Mouse (Mus musculus) liver, embryonic 14.5 days (tissue): Measurements from ENCODE around the gene Arglu1.

ENCODE experiments used
- CTCF ChIP-seq: IDR thresholded peaks from 2 replicates; pipeline ENCODE4 v1.5.1; 2016; ENCODE audit warnings: antibody characterized with exemption, low read depth, control low read depth
- EP300 ChIP-seq: IDR thresholded peaks from 2 replicates; pipeline ENCODE4 v1.6.1; 2016; ENCODE audit warnings: antibody characterized with exemption, low read depth

DNA sequence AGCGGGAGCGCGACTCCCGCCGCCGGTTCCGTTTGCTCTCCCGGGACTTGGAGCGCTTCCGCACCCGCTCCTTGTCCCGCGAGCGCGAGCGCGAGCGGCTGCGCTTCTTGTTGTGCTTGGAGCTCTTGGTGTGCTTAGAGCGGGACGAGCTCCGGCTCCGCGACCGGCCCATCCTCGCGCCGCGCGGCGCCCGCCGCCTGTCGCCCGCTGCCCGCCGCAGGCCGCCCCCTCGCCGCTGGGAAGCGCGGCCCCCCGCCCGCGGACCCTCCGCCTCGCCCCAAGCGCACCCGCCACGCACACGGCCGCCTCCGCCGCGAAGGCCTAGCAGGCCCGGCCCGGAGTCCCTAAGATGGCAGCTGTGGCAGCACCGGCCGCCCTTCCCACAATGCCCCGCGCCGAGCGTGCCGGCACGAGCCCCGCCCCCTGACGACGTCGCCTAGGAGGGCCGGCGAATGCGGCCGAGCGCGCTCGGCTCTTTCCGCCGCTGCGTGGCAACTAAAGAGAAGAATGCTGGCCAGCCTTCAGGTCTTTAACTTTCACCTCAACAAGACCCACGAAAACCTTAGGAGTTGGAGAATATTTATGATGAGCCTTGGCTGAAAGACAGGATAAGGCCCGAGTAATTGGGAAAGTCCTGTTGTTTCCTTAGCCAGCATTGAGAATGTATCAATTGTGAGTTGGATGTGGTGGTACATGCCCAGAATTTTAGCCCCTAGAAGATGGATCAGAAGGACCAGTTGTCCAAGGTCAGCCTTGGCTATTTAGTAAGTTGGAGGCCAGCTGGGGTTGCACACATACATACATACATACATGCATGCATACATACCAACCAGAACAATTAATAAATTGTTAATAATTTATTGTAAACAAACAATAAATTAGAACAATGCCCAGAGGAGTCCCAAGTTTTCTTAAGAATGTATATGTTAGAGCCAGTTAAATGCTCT lies at the start of gene Arglu1:
- TF ChIP-seq CTCF = no peak
- TF ChIP-seq EP300 = no peak
